ENCODE assay signal across 17 mouse cellular contexts in genomic region chr5:139818056-139818455, GRCm38 (mm10). TPM values are rescaled to one million over a fixed set of nuclear protein-coding genes. Genes with fewer than 3 reads are reported as not detected.
DNase-seq lines count a peak whose midpoint lies in the region; ATAC-seq and TF ChIP-seq lines count a peak whose summit lies in the region.
"Had no signal": no experiment of that assay in that cellular context is flagged by ENCODE, and none has a peak within 500 bp of the region (broad histone marks: within the 10 kb centered on the region; RNA-seq: fewer than 3 reads in every experiment).

No protein-coding gene starts in this region.

- peaks cover 22% of the 10 kb centered on the region for H3K27me3 ChIP-seq in heart, embryonic 10.5 days (ENCODE audit: insufficient read depth, poor library complexity, severe bottlenecking)
- H3K27me3 ChIP-seq in heart, embryonic 12.5 days (replicated peaks), result peaks cover 22% of the 10 kb centered on the region
- no peaks in the 10 kb centered on the region; the same call in 1 of the 2 replicates for H3K27me3 ChIP-seq in intestine, postnatal 0 days (replicated peaks; ENCODE audit: control insufficient read depth, insufficient read depth, low read length)
- no peaks in the 10 kb centered on the region for H3K27me3 ChIP-seq in small intestine, adult 2 months (ENCODE audit: control insufficient read depth, insufficient read depth, low read length)
- H3K27me3 ChIP-seq in midbrain, embryonic 10.5 days (ENCODE audit: low read depth, poor library complexity, severe bottlenecking), result peaks cover 21% of the 10 kb centered on the region

- peaks cover 21% of the 10 kb centered on the region for H3K4me1 ChIP-seq in heart, embryonic 10.5 days
- peaks cover 10% of the 10 kb centered on the region; the same call in 1 of the 2 replicates for H3K4me1 ChIP-seq in heart, embryonic 12.5 days (replicated peaks)
- no peaks in the 10 kb centered on the region; the same call in 1 of the 2 replicates for H3K4me1 ChIP-seq in bone marrow, adult 2 months (ENCODE audit: control insufficient read depth, insufficient read depth, low read length)
- H3K4me1 ChIP-seq in intestine, postnatal 0 days (replicated peaks; ENCODE audit: control insufficient read depth, insufficient read depth, low read length), result 0 out of 2 replicates have a peak, but pooled peaks cover 6% of the 10 kb centered on the region
- peaks cover 46% of the 10 kb centered on the region for H3K4me1 ChIP-seq in small intestine, adult 2 months (ENCODE audit: control insufficient read depth, insufficient read depth, insufficient read length, low read length)
- peaks cover 9% of the 10 kb centered on the region for H3K4me1 ChIP-seq in midbrain, embryonic 10.5 days
- H3K4me1 ChIP-seq: embryonic facial prominence, embryonic 12.5 days had no signal

- H3K4me2 ChIP-seq in heart, embryonic 12.5 days, result no peak overlapping the region
- H3K4me2 ChIP-seq in intestine, postnatal 0 days (replicated peaks; ENCODE audit: low read depth), result peak overlapping the region; percentile 62
- H3K4me2 ChIP-seq: embryonic facial prominence, embryonic 12.5 days had no signal

- DNase-seq in heart, embryonic 10.5 days (ENCODE audit: low spot score), result no peak
- no peak for DNase-seq in cerebellum, postnatal 10 days
- DNase-seq in kidney, adult 9 months, result no peak
- no peak for DNase-seq in midbrain, embryonic 10.5 days (ENCODE audit: low spot score)
- DNase-seq: cerebellum, adult 18-20 months; gastrocnemius, postnatal 10 days had no signal

- no peak for TF ChIP-seq POLR2A in bone marrow, adult 2 months (IDR thresholded peaks at IDR 0.05; ENCODE audit: borderline replicate concordance, control insufficient read depth, low read depth, low read length)
- TF ChIP-seq POLR2A in small intestine, adult 2 months (IDR thresholded peaks at IDR 0.05; ENCODE audit: low read depth, low read length), result no peak

- ATAC-seq in heart, embryonic 12.5 days (ENCODE audit: insufficient number of reproducible peaks, low FRiP score), result no peak
- ATAC-seq in intestine, postnatal 0 days, result peak; percentile 7; the same call in 1 of the 2 replicates
- ATAC-seq: hindbrain, embryonic 16.5 days had no signal

- TF ChIP-seq CTCF in bone marrow, adult 2 months (IDR thresholded peaks at IDR 0.05; ENCODE audit: control insufficient read depth, insufficient read depth, low read length), result no peak
- TF ChIP-seq CTCF in intestine, postnatal 0 days (IDR thresholded peaks at IDR 0.05; ENCODE audit: low read depth), result no peak
- no peak for TF ChIP-seq CTCF in small intestine, adult 2 months (IDR thresholded peaks at IDR 0.05; ENCODE audit: extremely low read depth, insufficient read length, insufficient replicate concordance, low read depth, low read length)

- H3K27ac ChIP-seq in heart, embryonic 10.5 days, result peak overlapping the region; percentile 60; the same call in 1 of the 2 replicates
- no peak overlapping the region for H3K27ac ChIP-seq in heart, embryonic 12.5 days (ENCODE audit: poor library complexity, severe bottlenecking)
- peak overlapping the region; percentile 32; the same call in 1 of the 2 replicates for H3K27ac ChIP-seq in bone marrow, adult 2 months (ENCODE audit: control insufficient read depth, insufficient read depth, low read depth, low read length, poor library complexity)
- H3K27ac ChIP-seq in intestine, postnatal 0 days (ENCODE audit: low read depth, low read length), result peak overlapping the region; percentile 87
- peak overlapping the region; percentile 85 for H3K27ac ChIP-seq in small intestine, adult 2 months (ENCODE audit: insufficient read depth, low read depth, low read length)
- no peak overlapping the region for H3K27ac ChIP-seq in midbrain, embryonic 10.5 days (replicated peaks)
- H3K27ac ChIP-seq: embryonic facial prominence, embryonic 12.5 days had no signal

- no peak overlapping the region for H3K9ac ChIP-seq in heart, embryonic 12.5 days
- H3K9ac ChIP-seq in intestine, postnatal 0 days (ENCODE audit: low read depth, low read length), result no peak overlapping the region
- H3K9ac ChIP-seq: embryonic facial prominence, embryonic 12.5 days had no signal

- no peak overlapping the region for H3K4me3 ChIP-seq in heart, embryonic 10.5 days
- H3K4me3 ChIP-seq in heart, embryonic 12.5 days, result no peak overlapping the region
- no peak overlapping the region for H3K4me3 ChIP-seq in bone marrow, adult 2 months (replicated peaks; ENCODE audit: control insufficient read depth, low read depth, low read length)
- no peak overlapping the region for H3K4me3 ChIP-seq in intestine, postnatal 0 days (ENCODE audit: low read depth, low read length)
- H3K4me3 ChIP-seq in small intestine, adult 2 months (ENCODE audit: low read depth, low read length), result peak overlapping the region; percentile 62
- no peak overlapping the region for H3K4me3 ChIP-seq in midbrain, embryonic 10.5 days
- H3K4me3 ChIP-seq: embryonic facial prominence, embryonic 12.5 days had no signal

- 52% methylated on average over 3 of the region's 3 CpGs for WGBS in heart, embryonic 10.5 days
- 58% methylated on average over 3 of the region's 3 CpGs for whole genome bisulfite sequencing in heart, embryonic 12.5 days
- WGBS in bone marrow, adult 2 months, result 69% methylated on average over 3 of the region's 3 CpGs
- 52% methylated on average over 3 of the region's 3 CpGs for WGBS in intestine, postnatal 0 days
- WGBS in small intestine, adult 2 months, result 64% methylated on average over 3 of the region's 3 CpGs
- 86% methylated on average over 3 of the region's 3 CpGs for WGBS in midbrain, embryonic 10.5 days

- H3K36me3 ChIP-seq in heart, embryonic 10.5 days, result peaks cover 17% of the 10 kb centered on the region
- H3K36me3 ChIP-seq in heart, embryonic 12.5 days, result peaks cover 21% of the 10 kb centered on the region
- peaks cover 6% of the 10 kb centered on the region; the same call in 1 of the 2 replicates for H3K36me3 ChIP-seq in intestine, postnatal 0 days (ENCODE audit: control insufficient read depth, insufficient read depth)
- H3K36me3 ChIP-seq in small intestine, adult 2 months (ENCODE audit: control insufficient read depth, insufficient read depth, low read length), result peaks cover 1% of the 10 kb centered on the region; the same call in 1 of the 2 replicates
- H3K36me3 ChIP-seq in midbrain, embryonic 10.5 days, result peaks cover 21% of the 10 kb centered on the region

- H3K9me3 ChIP-seq in heart, embryonic 10.5 days, result no peaks in the 10 kb centered on the region
- H3K9me3 ChIP-seq in heart, embryonic 12.5 days (replicated peaks), result 0 out of 2 replicates have a peak, but pooled peaks cover 4% of the 10 kb centered on the region
- H3K9me3 ChIP-seq in intestine, postnatal 0 days (ENCODE audit: control insufficient read depth), result no peaks in the 10 kb centered on the region
- H3K9me3 ChIP-seq in midbrain, embryonic 10.5 days (replicated peaks), result no peaks in the 10 kb centered on the region
- H3K9me3 ChIP-seq: embryonic facial prominence, embryonic 12.5 days had no signal

RNA-seq across cellular contexts. Expression of gene Tmem184a, which starts 1.7 kb away (rescaled TPM):
- 2.8 and 3.6 TPM in 2 replicates for polyA plus RNA-seq in heart, embryonic 10.5 days (2016; fragmentation: Nextera tagmentation; extraction: Ambion mirVana)
- 0.41 and 0.42 TPM in 2 replicates for polyA plus RNA-seq in heart, embryonic 12.5 days (2016; fragmentation: Nextera tagmentation; extraction: Ambion mirVana)
- polyA plus RNA-seq in bone marrow, adult 2 months (2011; ENCODE audit: insufficient read depth, insufficient read length, low replicate concordance, missing spikeins), result not detected in 2 replicates
- 197 and 218 TPM in 2 replicates for polyA plus RNA-seq in intestine, postnatal 0 days (2015; fragmentation: Nextera tagmentation; extraction: Ambion mirVana)
- 277 and 416 TPM in 2 replicates for polyA plus RNA-seq in small intestine, adult 2 months (2012; rRNA removed)
- polyA plus RNA-seq in midbrain, embryonic 10.5 days (2016; fragmentation: Nextera tagmentation; extraction: Ambion mirVana), result 0.84 and 1.2 TPM in 2 replicates

RNA-seq across cellular contexts. Expression of gene Gm26938, which starts 8.2 kb away (rescaled TPM):
- polyA plus RNA-seq in heart, embryonic 10.5 days (2016; fragmentation: Nextera tagmentation; extraction: Ambion mirVana), result not detected in 2 replicates
- not detected in 2 replicates for polyA plus RNA-seq in heart, embryonic 12.5 days (2016; fragmentation: Nextera tagmentation; extraction: Ambion mirVana)
- polyA plus RNA-seq in bone marrow, adult 2 months (2011; ENCODE audit: insufficient read depth, insufficient read length, low replicate concordance, missing spikeins), result not detected in 2 replicates
- polyA plus RNA-seq in intestine, postnatal 0 days (2015; fragmentation: Nextera tagmentation; extraction: Ambion mirVana), result not detected in 2 replicates
- 0.28 TPM in 1 of 2 replicates, not detected in the other for polyA plus RNA-seq in small intestine, adult 2 months (2012; rRNA removed)
- not detected in 2 replicates for polyA plus RNA-seq in midbrain, embryonic 10.5 days (2016; fragmentation: Nextera tagmentation; extraction: Ambion mirVana)
- polyA plus RNA-seq: embryonic facial prominence, embryonic 12.5 days; frontal cortex, adult 2 months; heart, embryonic 16.5 days; hindbrain, embryonic 16.5 days; limb, embryonic 14.5 days; lung, embryonic 16.5 days; midbrain, postnatal 0 days had no signal

RNA-seq across cellular contexts. Expression of gene Psmg3, which starts 8.6 kb away (rescaled TPM):
- polyA plus RNA-seq in heart, embryonic 10.5 days (2016; fragmentation: Nextera tagmentation; extraction: Ambion mirVana), result 57.0 and 76.5 TPM in 2 replicates
- 39.1 and 42.3 TPM in 2 replicates for polyA plus RNA-seq in heart, embryonic 12.5 days (2016; fragmentation: Nextera tagmentation; extraction: Ambion mirVana)
- 35.8 and 48.1 TPM in 2 replicates for polyA plus RNA-seq in bone marrow, adult 2 months (2011; ENCODE audit: insufficient read depth, insufficient read length, low replicate concordance, missing spikeins)
- polyA plus RNA-seq in intestine, postnatal 0 days (2015; fragmentation: Nextera tagmentation; extraction: Ambion mirVana), result 33.9 and 34.4 TPM in 2 replicates
- polyA plus RNA-seq in small intestine, adult 2 months (2012; rRNA removed), result 18.2 and 20.9 TPM in 2 replicates
- 100 and 102 TPM in 2 replicates for polyA plus RNA-seq in midbrain, embryonic 10.5 days (2016; fragmentation: Nextera tagmentation; extraction: Ambion mirVana)

RNA-seq across cellular contexts. Expression of gene Mafk, which starts 26.7 kb away (rescaled TPM):
- 20.7 and 25.1 TPM in 2 replicates for polyA plus RNA-seq in heart, embryonic 10.5 days (2016; fragmentation: Nextera tagmentation; extraction: Ambion mirVana)
- polyA plus RNA-seq in heart, embryonic 12.5 days (2016; fragmentation: Nextera tagmentation; extraction: Ambion mirVana), result 24.4 and 25.2 TPM in 2 replicates
- 37.3 and 53.2 TPM in 2 replicates for polyA plus RNA-seq in bone marrow, adult 2 months (2011; ENCODE audit: insufficient read depth, insufficient read length, low replicate concordance, missing spikeins)
- 23.1 and 25.5 TPM in 2 replicates for polyA plus RNA-seq in intestine, postnatal 0 days (2015; fragmentation: Nextera tagmentation; extraction: Ambion mirVana)
- 27.1 and 70.9 TPM in 2 replicates for polyA plus RNA-seq in small intestine, adult 2 months (2012; rRNA removed)
- 9.7 and 9.9 TPM in 2 replicates for polyA plus RNA-seq in midbrain, embryonic 10.5 days (2016; fragmentation: Nextera tagmentation; extraction: Ambion mirVana)

RNA-seq across cellular contexts. Expression of gene Ints1, which starts 42.6 kb away (rescaled TPM):
- polyA plus RNA-seq in heart, embryonic 10.5 days (2016; fragmentation: Nextera tagmentation; extraction: Ambion mirVana), result 30.3 and 31.3 TPM in 2 replicates
- 24.2 and 32.7 TPM in 2 replicates for polyA plus RNA-seq in heart, embryonic 12.5 days (2016; fragmentation: Nextera tagmentation; extraction: Ambion mirVana)
- polyA plus RNA-seq in bone marrow, adult 2 months (2011; ENCODE audit: insufficient read depth, insufficient read length, low replicate concordance, missing spikeins), result 63.3 and 108 TPM in 2 replicates
- polyA plus RNA-seq in intestine, postnatal 0 days (2015; fragmentation: Nextera tagmentation; extraction: Ambion mirVana), result 9.9 and 12.7 TPM in 2 replicates
- polyA plus RNA-seq in small intestine, adult 2 months (2012; rRNA removed), result 46.9 and 86.6 TPM in 2 replicates
- polyA plus RNA-seq in midbrain, embryonic 10.5 days (2016; fragmentation: Nextera tagmentation; extraction: Ambion mirVana), result 33.4 and 34.7 TPM in 2 replicates

Comparison
In these comparisons a context has a peak if more than half of its experiments do, and no peak if none do; other contexts are left out.
1. H3K27ac ChIP-seq: peak in heart, embryonic 10.5 days (single experiment), bone marrow, adult 2 months (single experiment), intestine, postnatal 0 days (single experiment) and small intestine, adult 2 months (single experiment); none in heart, embryonic 12.5 days (single experiment) and midbrain, embryonic 10.5 days (single experiment).
2. RNA of gene Tmem184a, which starts 1.7 kb away (polyA plus RNA-seq): 277 to 416 TPM in small intestine, adult 2 months and 197 to 218 TPM in intestine, postnatal 0 days; 2.8 to 3.6 TPM in heart, embryonic 10.5 days, 0.84 to 1.2 TPM in midbrain, embryonic 10.5 days, 0.41 to 0.42 TPM in heart, embryonic 12.5 days and not detected in bone marrow, adult 2 months; every median in the first group is over 10 times any median in the second.